Mouse (Mus musculus): ENCODE measurements around the gene Zfp449. TPM values are rescaled to one million over a fixed set of nuclear protein-coding genes. Genes with fewer than 3 reads are reported as not detected.
A peak's percentile ranks its signal among the peaks of the same experiment; 100 is the strongest.

Zfp449 gene
- polyA plus RNA-seq (2012; rRNA removed) = 3.3 and 4.1 TPM in 2 replicates

GRCm38 (mm10) chrX:56346176-56346931 lies at the start of gene Zfp449:
Zfp449 (plus strand) TSS chrX:56346400.
- TF ChIP-seq CTCF (IDR thresholded peaks at IDR 0.05; ENCODE audit: borderline replicate concordance, extremely low read depth, insufficient read depth, insufficient read length) (no peak), POLR2A (IDR thresholded peaks at IDR 0.05; ENCODE audit: borderline replicate concordance, extremely low read depth, insufficient read depth, insufficient read length, poor library complexity, severe bottlenecking) (peak; percentile 44; the same call in 1 of the 2 replicates)
- DNase-seq (ENCODE audit: low read depth) = peak; percentile 95

DNA sequence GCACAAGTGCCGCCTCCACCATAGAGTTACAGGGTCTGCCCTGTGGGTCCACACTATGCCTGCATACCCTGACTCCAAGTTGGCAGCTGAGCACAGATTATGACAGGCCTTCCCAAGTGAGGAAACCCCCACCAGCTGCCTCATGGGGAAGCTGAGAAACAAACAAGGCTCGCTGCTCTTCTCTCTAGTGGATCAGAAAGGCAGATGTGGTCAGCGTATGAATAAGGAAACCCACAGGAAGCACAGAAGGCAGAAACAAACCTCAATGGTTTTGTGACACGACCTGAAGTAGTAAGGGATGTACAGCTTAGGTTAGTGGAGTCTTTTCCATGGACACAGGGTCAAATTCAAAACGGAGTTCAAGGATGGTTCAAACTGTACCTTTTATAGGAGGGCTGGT lies 38.6 kb upstream of the Zfp449 start:
- DNase-seq (ENCODE audit: low read depth) = no peak
- no peak for TF ChIP-seq POLR2A (IDR thresholded peaks at IDR 0.05; ENCODE audit: borderline replicate concordance, extremely low read depth, insufficient read depth, insufficient read length, poor library complexity, severe bottlenecking)
- no peak for TF ChIP-seq CTCF (IDR thresholded peaks at IDR 0.05; ENCODE audit: borderline replicate concordance, extremely low read depth, insufficient read depth, insufficient read length)

- no peak for DNase-seq (ENCODE audit: low read depth)
- TF ChIP-seq CTCF (IDR thresholded peaks at IDR 0.05; ENCODE audit: borderline replicate concordance, extremely low read depth, insufficient read depth, insufficient read length) (no peak), POLR2A (IDR thresholded peaks at IDR 0.05; ENCODE audit: borderline replicate concordance, extremely low read depth, insufficient read depth, insufficient read length, poor library complexity, severe bottlenecking) (no peak)
These were observed 33.4 kb upstream of the Zfp449 start for GRCm38 (mm10) chrX:56312813-56313212.

DNA sequence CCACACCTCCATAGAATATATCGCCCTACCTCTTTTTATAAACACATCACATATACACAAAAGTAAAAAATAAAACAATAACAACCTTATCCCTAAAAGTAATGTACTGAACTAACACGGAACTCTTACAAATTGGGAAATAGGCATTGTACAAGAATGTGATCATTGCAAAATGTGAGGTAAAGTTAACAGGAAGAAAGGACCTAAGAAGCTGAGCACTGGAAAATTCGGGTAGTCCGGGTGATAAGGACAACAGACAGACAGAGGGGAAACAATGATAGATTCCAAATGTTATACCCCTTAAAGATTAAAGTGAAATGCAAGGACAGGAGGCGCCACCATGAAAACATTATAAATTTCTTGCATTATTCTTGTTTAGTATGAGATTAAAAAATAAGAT lies 24.1 kb upstream of the Zfp449 start:
- TF ChIP-seq POLR2A (IDR thresholded peaks at IDR 0.05; ENCODE audit: borderline replicate concordance, extremely low read depth, insufficient read depth, insufficient read length, poor library complexity, severe bottlenecking) (no peak), CTCF (IDR thresholded peaks at IDR 0.05; ENCODE audit: borderline replicate concordance, extremely low read depth, insufficient read depth, insufficient read length) (no peak)
- no peak for DNase-seq (ENCODE audit: low read depth)

DNA sequence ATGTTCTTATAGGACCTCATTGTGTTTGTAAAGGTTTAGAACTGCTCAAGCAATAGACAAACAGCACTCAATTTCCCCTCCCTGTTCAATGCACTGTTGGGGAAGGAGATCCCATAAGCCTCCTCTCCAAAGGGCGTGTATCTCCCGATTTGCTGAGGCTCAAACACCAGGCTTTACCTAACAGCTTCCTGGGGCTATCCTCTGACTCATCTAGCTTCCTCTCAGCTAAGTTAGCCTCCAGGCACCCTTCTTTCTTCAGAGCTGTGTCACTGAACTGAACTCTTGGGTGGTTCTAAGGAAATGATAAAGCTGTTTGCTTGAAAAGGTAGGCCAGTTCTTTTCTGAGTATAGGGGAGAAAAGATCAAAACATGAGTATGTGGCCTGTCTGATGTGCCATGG lies 23.5 kb upstream of the Zfp449 start:
- DNase-seq (ENCODE audit: low read depth) = no peak
- TF ChIP-seq POLR2A (IDR thresholded peaks at IDR 0.05; ENCODE audit: borderline replicate concordance, extremely low read depth, insufficient read depth, insufficient read length, poor library complexity, severe bottlenecking) (no peak), CTCF (IDR thresholded peaks at IDR 0.05; ENCODE audit: borderline replicate concordance, extremely low read depth, insufficient read depth, insufficient read length) (no peak)

- TF ChIP-seq POLR2A (IDR thresholded peaks at IDR 0.05; ENCODE audit: borderline replicate concordance, extremely low read depth, insufficient read depth, insufficient read length, poor library complexity, severe bottlenecking) (no peak), CTCF (IDR thresholded peaks at IDR 0.05; ENCODE audit: borderline replicate concordance, extremely low read depth, insufficient read depth, insufficient read length) (no peak)
- no peak for DNase-seq (ENCODE audit: low read depth)
These were observed 14.2 kb upstream of the Zfp449 start for GRCm38 (mm10) chrX:56332046-56332445.

DNA sequence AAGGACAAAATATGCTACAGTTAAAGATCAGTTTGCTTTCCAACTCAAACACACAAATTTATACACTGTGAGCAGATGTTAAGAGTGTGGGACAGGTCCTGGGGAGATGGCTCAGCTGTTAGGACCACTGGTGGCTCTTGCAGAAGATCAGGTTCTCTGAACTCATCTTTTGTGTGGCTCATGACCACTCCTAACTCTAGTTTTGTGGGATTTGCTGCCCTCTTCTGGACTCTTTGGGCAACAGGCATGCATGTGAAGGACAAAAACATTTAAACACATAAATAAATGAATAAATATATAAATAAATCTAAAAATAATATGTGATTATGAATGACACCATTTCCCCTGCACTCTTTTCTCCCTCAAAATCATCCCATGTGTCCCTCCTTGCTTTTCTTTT lies 5.9 kb upstream of the Zfp449 start:
- peak; percentile 52 for DNase-seq (ENCODE audit: low read depth)

DNA sequence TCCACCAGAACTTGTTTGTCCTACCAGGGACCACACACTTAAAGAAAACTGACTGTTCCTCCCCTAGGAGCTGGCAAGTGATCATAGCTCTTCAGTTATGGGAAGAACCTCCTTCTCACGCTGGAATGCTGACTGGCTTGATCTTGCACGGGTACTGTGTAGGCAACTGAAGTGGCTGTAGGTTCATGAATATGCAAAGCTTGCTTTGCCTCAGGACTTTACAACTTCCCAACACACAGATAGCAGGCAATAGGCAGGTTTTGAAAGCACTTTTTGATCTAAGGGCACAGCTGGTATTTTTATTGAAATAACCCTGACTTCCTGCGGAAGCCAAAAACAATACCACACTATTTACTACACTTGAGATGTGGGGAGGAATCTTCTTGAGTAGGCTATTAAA lies 3.3 kb upstream of the Zfp449 start:
- TF ChIP-seq CTCF (IDR thresholded peaks at IDR 0.05; ENCODE audit: borderline replicate concordance, extremely low read depth, insufficient read depth, insufficient read length) (no peak), POLR2A (IDR thresholded peaks at IDR 0.05; ENCODE audit: borderline replicate concordance, extremely low read depth, insufficient read depth, insufficient read length, poor library complexity, severe bottlenecking) (no peak)
- no peak for DNase-seq (ENCODE audit: low read depth)

More for the DNA sequence above, 5.9 kb upstream of the Zfp449 start:
- TF ChIP-seq POLR2A (IDR thresholded peaks at IDR 0.05; ENCODE audit: borderline replicate concordance, extremely low read depth, insufficient read depth, insufficient read length, poor library complexity, severe bottlenecking) (no peak), CTCF (IDR thresholded peaks at IDR 0.05; ENCODE audit: borderline replicate concordance, extremely low read depth, insufficient read depth, insufficient read length) (peak; percentile 43; the same call in 1 of the 2 replicates)

GRCm38 (mm10) chrX:56346932-56347253 lies 693 bp downstream of the Zfp449 start:
- TF ChIP-seq CTCF (IDR thresholded peaks at IDR 0.05; ENCODE audit: borderline replicate concordance, extremely low read depth, insufficient read depth, insufficient read length) (no peak), POLR2A (IDR thresholded peaks at IDR 0.05; ENCODE audit: borderline replicate concordance, extremely low read depth, insufficient read depth, insufficient read length, poor library complexity, severe bottlenecking) (no peak)
- peak; percentile 69 for DNase-seq (ENCODE audit: low read depth)

- DNase-seq (ENCODE audit: low read depth) = peak; percentile 73
- peak; percentile 18; the same call in 1 of the 2 replicates for TF ChIP-seq POLR2A (IDR thresholded peaks at IDR 0.05; ENCODE audit: borderline replicate concordance, extremely low read depth, insufficient read depth, insufficient read length, poor library complexity, severe bottlenecking)
These were observed 28.4 kb downstream of the Zfp449 start, which contains the start of gene Smim10l2a for GRCm38 (mm10) chrX:56374431-56375128. Smim10l2a (plus strand) TSS chrX:56374586.

DNA sequence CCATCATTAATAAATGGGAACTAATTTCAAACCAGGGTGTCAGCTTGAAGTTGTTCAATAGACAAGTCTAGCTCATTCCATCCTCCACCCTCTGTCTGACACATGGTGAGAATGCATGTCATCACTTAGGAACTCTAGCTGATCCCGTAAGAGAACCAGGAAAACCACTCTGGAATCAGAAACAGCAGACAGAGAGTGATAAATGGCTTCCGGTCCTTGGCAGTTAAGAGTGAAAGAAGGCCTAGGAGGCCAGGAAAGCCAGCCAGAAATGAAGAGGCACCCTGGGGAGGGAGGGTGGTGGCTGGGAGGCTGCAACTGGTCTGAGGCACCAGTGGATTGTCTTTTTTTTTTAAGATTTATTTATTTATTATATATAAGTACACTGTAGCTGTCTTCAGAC lies 34.7 kb downstream of the Zfp449 start:
- TF ChIP-seq CTCF (IDR thresholded peaks at IDR 0.05; ENCODE audit: borderline replicate concordance, extremely low read depth, insufficient read depth, insufficient read length) (no peak), POLR2A (IDR thresholded peaks at IDR 0.05; ENCODE audit: borderline replicate concordance, extremely low read depth, insufficient read depth, insufficient read length, poor library complexity, severe bottlenecking) (no peak)
- DNase-seq (ENCODE audit: low read depth) = no peak

DNA sequence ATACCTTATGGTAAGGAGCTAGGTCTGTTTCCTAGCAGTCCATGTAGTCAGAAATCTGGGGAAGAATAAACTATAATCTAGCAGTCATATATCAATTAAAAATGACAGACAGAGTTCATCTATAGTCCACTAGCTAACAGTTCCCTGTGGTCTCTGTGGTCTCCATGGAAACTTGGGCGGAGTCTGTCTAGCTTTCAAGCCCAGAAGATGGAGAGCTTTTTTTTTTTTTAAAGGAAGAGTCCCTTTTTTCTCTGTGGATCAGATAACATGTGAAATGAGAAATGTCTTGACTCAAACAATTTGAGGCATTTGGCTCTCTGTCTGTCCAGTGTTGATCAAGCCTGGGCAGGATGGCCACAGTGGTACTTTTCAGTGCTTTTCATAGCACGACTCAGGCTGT lies 37.9 kb downstream of the Zfp449 start:
- no peak for TF ChIP-seq POLR2A (IDR thresholded peaks at IDR 0.05; ENCODE audit: borderline replicate concordance, extremely low read depth, insufficient read depth, insufficient read length, poor library complexity, severe bottlenecking)
- TF ChIP-seq CTCF (IDR thresholded peaks at IDR 0.05; ENCODE audit: borderline replicate concordance, extremely low read depth, insufficient read depth, insufficient read length) = no peak
- peak; percentile 32 for DNase-seq (ENCODE audit: low read depth)
